Mouse (Mus musculus): ENCODE results near the gene Ccdc97. TPM values are rescaled to one million over a fixed set of nuclear protein-coding genes. Genes with fewer than 3 reads are reported as not detected.

The Ccdc97 gene
- polyA plus RNA-seq, 1 experiment, result 52.5 TPM

DNA sequence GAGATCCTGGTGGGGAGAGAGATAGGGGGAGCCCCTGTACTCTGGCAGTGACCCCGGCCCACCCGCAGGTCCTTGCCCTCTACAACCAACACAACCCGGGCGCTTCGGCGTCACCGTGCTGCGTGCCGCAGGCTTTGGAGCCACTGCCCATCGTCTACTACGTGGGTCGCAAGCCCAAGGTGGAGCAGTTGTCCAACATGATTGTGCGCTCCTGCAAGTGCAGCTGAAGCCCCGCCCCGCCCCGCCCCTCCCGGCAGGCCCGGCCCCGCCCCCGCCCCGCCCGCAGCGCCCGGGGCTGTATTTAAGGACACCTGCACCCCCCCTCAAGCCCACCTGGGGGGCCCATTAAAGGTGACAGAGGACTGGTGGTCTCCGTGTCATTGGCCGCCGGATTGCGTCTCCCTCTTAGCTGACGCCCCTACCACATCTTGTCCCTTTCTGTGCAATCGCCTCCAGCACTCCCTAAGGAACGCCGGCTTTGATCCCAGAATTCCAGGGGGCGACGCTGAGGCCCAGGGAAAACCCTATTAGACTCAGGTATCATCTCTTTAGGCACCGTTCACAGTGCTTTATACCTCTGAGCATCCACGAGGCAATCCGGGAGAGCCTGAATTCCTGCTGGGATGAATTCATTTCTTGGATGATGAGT lies 14.0 kb downstream of the Ccdc97 start:
- Histone ChIP-seq H3K36me3 (ENCODE audit: control insufficient read depth, insufficient read depth, low read length) (no peaks in the 10 kb centered on the region), H3K4me1 (ENCODE audit: control insufficient read depth, insufficient read depth, low read length) (0 out of 2 replicates have a peak, but pooled peaks cover 3% of the 10 kb centered on the region), H3K27ac (ENCODE audit: insufficient read depth, low read depth, low read length) (no peak overlapping the region), H3K4me3 (ENCODE audit: insufficient read depth, low read depth, low read length) (no peak overlapping the region), H3K27me3 (replicated peaks; ENCODE audit: control insufficient read depth, insufficient read depth, low read length) (no peaks in the 10 kb centered on the region)
- no peak for DNase-seq
- WGBS, result 31% methylated on average over 35 of the region's 37 CpGs
- no peak for TF ChIP-seq CTCF (conservative IDR thresholded peaks at IDR 0.05; ENCODE audit: insufficient read depth, insufficient read length, low read depth, low read length)
- TF ChIP-seq POLR2A (IDR thresholded peaks at IDR 0.05; ENCODE audit: low read depth, low read length), result no peak

GRCm38 (mm10) chr7:25703793-25704494 lies 14.9 kb downstream of the Ccdc97 start:
- H3K27me3 ChIP-seq (replicated peaks; ENCODE audit: control insufficient read depth, insufficient read depth, low read length), result no peaks in the 10 kb centered on the region
- H3K4me3 ChIP-seq (ENCODE audit: insufficient read depth, low read depth, low read length), result no peak overlapping the region
- TF ChIP-seq CTCF (conservative IDR thresholded peaks at IDR 0.05; ENCODE audit: insufficient read depth, insufficient read length, low read depth, low read length) (no peak), POLR2A (IDR thresholded peaks at IDR 0.05; ENCODE audit: low read depth, low read length) (no peak)
- peak; percentile 52 for DNase-seq
- H3K4me1 ChIP-seq (ENCODE audit: control insufficient read depth, insufficient read depth, low read length), result no peaks in the 10 kb centered on the region
- H3K27ac ChIP-seq (ENCODE audit: insufficient read depth, low read depth, low read length), result no peak overlapping the region
- H3K36me3 ChIP-seq (ENCODE audit: control insufficient read depth, insufficient read depth, low read length), result no peaks in the 10 kb centered on the region
- 37% methylated on average over 10 of the region's 10 CpGs for WGBS

- no peaks in the 10 kb centered on the region for H3K36me3 ChIP-seq (ENCODE audit: control insufficient read depth, insufficient read depth, low read length)
- H3K27me3 ChIP-seq (replicated peaks; ENCODE audit: control insufficient read depth, insufficient read depth, low read length), result no peaks in the 10 kb centered on the region
- no peak overlapping the region for H3K4me3 ChIP-seq (ENCODE audit: insufficient read depth, low read depth, low read length)
- TF ChIP-seq POLR2A (IDR thresholded peaks at IDR 0.05; ENCODE audit: low read depth, low read length), result no peak
- DNase-seq, result no peak
- H3K4me1 ChIP-seq (ENCODE audit: control insufficient read depth, insufficient read depth, low read length), result no peaks in the 10 kb centered on the region
- WGBS, result 97% methylated on average over 2 of the region's 2 CpGs
- no peak overlapping the region for H3K27ac ChIP-seq (ENCODE audit: insufficient read depth, low read depth, low read length)
These were observed 16.5 kb downstream of the Ccdc97 start for GRCm38 (mm10) chr7:25702350-25702749.

DNA sequence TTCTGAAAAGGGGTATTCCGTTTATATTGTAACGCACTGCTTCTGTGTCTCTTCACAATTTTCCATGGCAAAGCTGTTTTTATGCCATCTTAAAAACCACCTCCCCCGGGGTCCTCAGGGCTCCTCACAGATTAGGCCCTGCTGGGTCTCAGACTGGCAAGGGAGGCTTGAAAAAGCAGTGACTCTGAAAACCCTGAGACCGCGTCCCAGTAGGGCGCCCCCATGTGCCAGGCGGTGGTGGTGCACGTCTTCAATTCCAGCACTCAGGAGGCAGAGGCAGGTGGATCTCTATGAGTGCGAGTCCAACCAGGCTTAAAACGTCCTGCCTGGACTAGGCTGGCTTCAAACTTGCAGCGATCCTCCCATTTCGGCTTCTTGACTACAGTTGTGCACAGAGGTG lies 18.2 kb downstream of the Ccdc97 start:
- WGBS, result 78% methylated on average over 12 of the region's 12 CpGs
- no peaks in the 10 kb centered on the region for H3K36me3 ChIP-seq (ENCODE audit: control insufficient read depth, insufficient read depth, low read length)
- TF ChIP-seq CTCF (conservative IDR thresholded peaks at IDR 0.05; ENCODE audit: insufficient read depth, insufficient read length, low read depth, low read length) (peak; percentile 35; the same call in 1 of the 2 replicates), POLR2A (IDR thresholded peaks at IDR 0.05; ENCODE audit: low read depth, low read length) (no peak)

DNA sequence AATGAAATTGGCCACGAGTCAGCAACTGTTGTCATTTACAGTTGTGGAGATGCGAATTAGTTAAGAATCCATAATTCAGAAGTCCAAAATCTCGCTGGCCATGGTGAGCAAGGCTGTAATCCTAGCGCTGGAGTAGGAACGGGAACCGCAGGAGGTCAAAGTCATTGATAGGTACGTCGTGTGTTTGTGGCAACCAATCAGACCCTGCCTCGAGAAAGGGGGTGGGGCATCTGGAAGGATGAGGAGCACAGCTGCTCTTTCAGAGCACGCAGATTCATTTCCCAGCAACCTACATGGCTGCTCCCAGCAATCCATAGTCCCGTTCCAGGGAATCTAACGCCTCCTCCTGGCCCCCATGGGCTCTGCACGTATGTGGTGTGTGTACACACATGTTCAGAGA lies 19.0 kb downstream of the Ccdc97 start:
- H3K36me3 ChIP-seq (ENCODE audit: control insufficient read depth, insufficient read depth, low read length), result no peaks in the 10 kb centered on the region
- H3K27ac ChIP-seq (ENCODE audit: insufficient read depth, low read depth, low read length), result no peak overlapping the region
- TF ChIP-seq POLR2A (IDR thresholded peaks at IDR 0.05; ENCODE audit: low read depth, low read length) (no peak), CTCF (conservative IDR thresholded peaks at IDR 0.05; ENCODE audit: insufficient read depth, insufficient read length, low read depth, low read length) (0 out of 2 replicates have a peak, but pooled peaks have one; percentile 2)
- WGBS, result 68% methylated on average over 13 of the region's 13 CpGs
- no peak for DNase-seq
- H3K27me3 ChIP-seq (replicated peaks; ENCODE audit: control insufficient read depth, insufficient read depth, low read length), result no peaks in the 10 kb centered on the region
- no peak overlapping the region for H3K4me3 ChIP-seq (ENCODE audit: insufficient read depth, low read depth, low read length)
- no peaks in the 10 kb centered on the region for H3K4me1 ChIP-seq (ENCODE audit: control insufficient read depth, insufficient read depth, low read length)

More for the DNA sequence above, 18.2 kb downstream of the Ccdc97 start:
- Histone ChIP-seq H3K4me3 (ENCODE audit: insufficient read depth, low read depth, low read length) (no peak overlapping the region), H3K4me1 (ENCODE audit: control insufficient read depth, insufficient read depth, low read length) (no peaks in the 10 kb centered on the region), H3K27me3 (replicated peaks; ENCODE audit: control insufficient read depth, insufficient read depth, low read length) (no peaks in the 10 kb centered on the region), H3K27ac (ENCODE audit: insufficient read depth, low read depth, low read length) (no peak overlapping the region)
- no peak for DNase-seq

DNA sequence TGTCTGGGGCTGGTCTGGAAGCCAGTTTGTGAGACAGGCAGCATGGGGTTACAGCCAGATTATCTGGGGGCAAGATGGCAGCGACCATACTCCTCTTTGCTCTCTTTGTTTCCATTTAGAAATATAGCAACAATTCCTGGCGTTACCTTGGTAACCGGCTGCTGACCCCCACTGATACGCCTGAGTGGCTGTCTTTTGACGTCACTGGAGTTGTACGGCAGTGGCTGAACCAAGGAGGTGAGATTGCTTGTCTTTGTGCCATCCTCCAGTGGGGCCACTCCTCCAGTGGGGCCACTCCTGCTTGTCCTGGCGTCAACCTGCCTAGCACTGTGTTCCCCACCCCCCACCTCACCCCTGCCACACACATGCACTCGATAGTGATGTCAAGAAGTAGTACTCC lies 24.8 kb downstream of the Ccdc97 start:
- TF ChIP-seq POLR2A (IDR thresholded peaks at IDR 0.05; ENCODE audit: low read depth, low read length), result no peak
- no peak for TF ChIP-seq CTCF (conservative IDR thresholded peaks at IDR 0.05; ENCODE audit: insufficient read depth, insufficient read length, low read depth, low read length)
- DNase-seq, result no peak
- no peak overlapping the region for H3K4me3 ChIP-seq (ENCODE audit: insufficient read depth, low read depth, low read length)
- H3K36me3 ChIP-seq (ENCODE audit: control insufficient read depth, insufficient read depth, low read length), result no peaks in the 10 kb centered on the region
- WGBS, result 69% methylated on average over 8 of the region's 8 CpGs
- H3K27me3 ChIP-seq (replicated peaks; ENCODE audit: control insufficient read depth, insufficient read depth, low read length), result no peaks in the 10 kb centered on the region
- no peaks in the 10 kb centered on the region for H3K4me1 ChIP-seq (ENCODE audit: control insufficient read depth, insufficient read depth, low read length)
- H3K27ac ChIP-seq (ENCODE audit: insufficient read depth, low read depth, low read length), result no peak overlapping the region

DNA sequence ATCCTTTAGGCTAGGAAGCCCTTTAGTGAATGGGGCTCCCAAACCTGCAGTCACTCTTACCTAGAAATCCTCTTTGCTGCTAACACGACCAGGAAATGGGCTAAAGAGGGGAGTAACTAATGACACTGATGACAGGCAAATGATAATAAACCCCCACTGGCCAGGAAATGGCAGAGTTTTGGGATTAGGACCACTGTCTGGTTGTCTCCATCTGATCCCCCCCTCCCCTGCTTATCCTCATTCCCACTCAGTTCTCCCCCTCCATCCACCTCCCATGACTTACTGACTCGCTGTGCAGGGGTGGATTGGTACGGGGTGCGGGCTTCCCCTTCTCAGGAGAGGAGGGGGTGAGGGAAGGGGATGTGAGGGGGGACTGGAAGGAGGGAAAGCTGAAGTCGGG lies 28.8 kb downstream of the Ccdc97 start:
- DNase-seq, result no peak
- Histone ChIP-seq H3K27me3 (replicated peaks; ENCODE audit: control insufficient read depth, insufficient read depth, low read length) (no peaks in the 10 kb centered on the region), H3K27ac (ENCODE audit: insufficient read depth, low read depth, low read length) (no peak overlapping the region), H3K36me3 (ENCODE audit: control insufficient read depth, insufficient read depth, low read length) (no peaks in the 10 kb centered on the region), H3K4me3 (ENCODE audit: insufficient read depth, low read depth, low read length) (no peak overlapping the region), H3K4me1 (ENCODE audit: control insufficient read depth, insufficient read depth, low read length) (peaks cover 7% of the 10 kb centered on the region; the same call in 1 of the 2 replicates)
- TF ChIP-seq CTCF (conservative IDR thresholded peaks at IDR 0.05; ENCODE audit: insufficient read depth, insufficient read length, low read depth, low read length) (no peak), POLR2A (IDR thresholded peaks at IDR 0.05; ENCODE audit: low read depth, low read length) (no peak)
- WGBS, result 55% methylated on average over 5 of the region's 5 CpGs
